Mouse (Mus musculus): ENCODE data around the gene Sorl1. TPM values are rescaled to one million over a fixed set of nuclear protein-coding genes. Genes with fewer than 3 reads are reported as not detected.

The Sorl1 gene
- polyA plus RNA-seq, 1 experiment from 2014 or later = 11.6 TPM

DNA sequence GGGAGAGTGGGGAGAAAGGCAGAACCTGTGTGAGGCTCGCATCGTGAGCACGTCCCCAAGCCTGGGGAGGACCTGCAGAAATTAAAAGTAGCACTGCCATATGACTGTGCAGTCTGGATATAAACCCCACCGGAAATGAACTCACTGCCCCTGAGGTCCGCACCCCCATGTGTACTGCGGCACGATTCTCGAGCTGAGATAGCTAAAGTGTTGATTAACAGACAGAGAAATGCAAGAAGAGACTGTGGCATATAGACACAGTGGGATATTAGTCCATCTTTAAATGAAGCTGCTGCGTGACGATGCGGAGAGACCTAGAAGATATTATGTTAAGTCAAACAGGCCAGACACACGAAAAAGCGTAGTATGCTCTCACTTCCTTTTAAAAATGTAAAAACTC, 38.1 kb downstream of the Sorl1 start:
- Histone ChIP-seq H3K4me1 (peaks cover 6% of the 10 kb centered on the region; the same call in 1 of the 2 replicates), H3K36me3 (peaks cover 10% of the 10 kb centered on the region; the same call in 1 of the 2 replicates), H3K27ac (no peak overlapping the region), H3K4me2 (replicated peaks) (no peak overlapping the region), H3K4me3 (no peak overlapping the region), H3K9me3 (no peaks in the 10 kb centered on the region), H3K27me3 (no peaks in the 10 kb centered on the region), H3K9ac (no peak overlapping the region)
- 94% methylated on average over 13 of the region's 13 CpGs for WGBS
- ATAC-seq (ENCODE audit: insufficient number of reproducible peaks, insufficient read depth, low FRiP score, low TSS enrichment) = no peak

DNA sequence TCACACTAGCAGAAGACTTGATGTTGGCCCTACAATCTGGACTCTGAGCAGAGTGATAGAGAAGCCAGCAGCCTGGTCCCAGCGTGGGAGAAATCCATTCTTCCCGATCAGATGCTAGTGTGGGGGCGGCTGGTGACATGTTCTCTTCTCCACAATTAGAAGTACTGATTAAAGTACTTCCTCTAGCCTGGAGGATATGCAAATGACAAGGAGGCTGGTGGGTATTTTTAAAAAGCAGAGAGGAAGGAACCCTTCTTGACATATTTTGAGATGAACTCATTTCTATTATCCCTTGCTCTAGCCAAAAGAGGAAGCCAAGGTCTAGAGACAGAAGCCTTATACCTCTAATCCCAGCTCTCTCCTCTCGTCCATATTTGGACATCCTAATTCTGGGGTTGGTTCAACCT, 40.4 kb downstream of the Sorl1 start:
- Histone ChIP-seq H3K4me1 (peaks cover 6% of the 10 kb centered on the region; the same call in 1 of the 2 replicates), H3K27ac (no peak overlapping the region), H3K4me3 (no peak overlapping the region), H3K9me3 (no peaks in the 10 kb centered on the region), H3K9ac (no peak overlapping the region), H3K27me3 (no peaks in the 10 kb centered on the region), H3K4me2 (replicated peaks) (no peak overlapping the region), H3K36me3 (no peaks in the 10 kb centered on the region)
- WGBS = 87% methylated on average over 4 of the region's 4 CpGs
- no peak for ATAC-seq (ENCODE audit: insufficient number of reproducible peaks, insufficient read depth, low FRiP score, low TSS enrichment)

DNA sequence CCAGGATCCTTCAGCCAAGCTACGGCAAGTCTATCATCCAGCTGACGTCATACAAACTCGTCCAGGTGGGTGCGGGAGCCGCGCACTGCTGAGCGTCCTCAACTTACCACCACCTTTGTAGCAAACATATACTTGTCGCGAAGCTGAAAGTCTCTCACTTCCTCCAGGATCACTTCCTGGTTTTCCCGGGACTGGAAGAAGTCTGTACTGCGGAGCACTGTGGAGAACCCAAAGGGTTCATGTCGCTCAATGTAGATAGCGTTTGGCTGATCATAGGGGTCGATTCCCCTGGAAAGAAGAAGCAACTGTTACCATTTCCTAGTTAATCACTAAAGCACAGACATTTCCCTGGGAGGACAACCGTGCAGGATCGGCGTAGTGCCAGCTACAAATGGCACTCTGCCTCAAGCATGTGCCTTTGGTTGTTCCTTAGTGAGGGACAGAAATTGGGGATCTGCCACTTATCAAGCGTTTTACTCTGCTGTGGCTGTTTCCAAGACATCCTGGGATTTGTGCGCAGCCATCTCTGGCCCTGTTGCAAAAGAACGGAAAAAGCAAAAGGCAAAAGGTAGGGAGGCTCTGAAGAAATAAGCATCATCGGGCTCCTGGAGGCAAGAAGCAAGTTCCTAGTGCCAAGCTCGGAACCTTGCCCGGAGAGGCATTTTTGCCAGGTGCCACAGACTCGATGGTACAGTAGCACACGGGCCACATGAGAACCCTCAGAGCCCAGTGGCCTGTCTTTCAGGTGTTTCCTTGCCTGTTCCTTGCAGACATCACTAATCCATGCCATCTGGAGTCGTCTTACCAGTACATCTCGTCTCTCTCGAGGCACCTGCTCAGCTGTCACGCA, 42.2 kb downstream of the Sorl1 start:
- Histone ChIP-seq H3K9ac (no peak overlapping the region), H3K36me3 (no peaks in the 10 kb centered on the region), H3K4me2 (replicated peaks) (no peak overlapping the region), H3K4me1 (peaks cover 4% of the 10 kb centered on the region; the same call in 1 of the 2 replicates), H3K4me3 (no peak overlapping the region), H3K9me3 (no peaks in the 10 kb centered on the region), H3K27me3 (no peaks in the 10 kb centered on the region), H3K27ac (no peak overlapping the region)
- 91% methylated on average over 29 of the region's 29 CpGs for WGBS
- ATAC-seq (ENCODE audit: insufficient number of reproducible peaks, insufficient read depth, low FRiP score, low TSS enrichment) = no peak

DNA sequence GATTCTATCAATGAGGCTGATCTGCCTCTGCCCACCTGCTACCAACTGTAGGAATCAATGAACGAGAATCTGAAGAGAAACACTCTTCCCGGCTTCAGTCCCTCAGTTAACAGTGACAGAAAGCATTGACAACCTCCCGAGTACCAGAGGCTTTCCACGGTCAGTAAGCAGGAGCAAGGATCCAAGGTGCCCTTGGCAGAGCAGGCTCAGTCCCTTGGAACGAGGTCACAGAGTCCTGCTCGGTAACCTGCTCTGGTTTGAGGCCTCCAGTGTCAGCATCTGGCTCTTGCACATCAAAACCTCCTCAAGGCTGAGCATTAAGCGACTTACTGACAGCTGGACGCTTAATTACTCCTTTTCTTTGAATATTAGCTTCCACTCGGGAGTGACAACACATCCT, 43.4 kb downstream of the Sorl1 start:
- 82% methylated on average over 9 of the region's 9 CpGs for WGBS
- no peak overlapping the region for H3K4me3 ChIP-seq
- H3K4me2 ChIP-seq (replicated peaks) = no peak overlapping the region
- H3K36me3 ChIP-seq = no peaks in the 10 kb centered on the region
- no peaks in the 10 kb centered on the region for H3K9me3 ChIP-seq
- peaks cover 4% of the 10 kb centered on the region; the same call in 1 of the 2 replicates for H3K4me1 ChIP-seq
- H3K27me3 ChIP-seq = no peaks in the 10 kb centered on the region
- H3K27ac ChIP-seq = no peak overlapping the region
- no peak overlapping the region for H3K9ac ChIP-seq
- no peak for ATAC-seq (ENCODE audit: insufficient number of reproducible peaks, insufficient read depth, low FRiP score, low TSS enrichment)

DNA sequence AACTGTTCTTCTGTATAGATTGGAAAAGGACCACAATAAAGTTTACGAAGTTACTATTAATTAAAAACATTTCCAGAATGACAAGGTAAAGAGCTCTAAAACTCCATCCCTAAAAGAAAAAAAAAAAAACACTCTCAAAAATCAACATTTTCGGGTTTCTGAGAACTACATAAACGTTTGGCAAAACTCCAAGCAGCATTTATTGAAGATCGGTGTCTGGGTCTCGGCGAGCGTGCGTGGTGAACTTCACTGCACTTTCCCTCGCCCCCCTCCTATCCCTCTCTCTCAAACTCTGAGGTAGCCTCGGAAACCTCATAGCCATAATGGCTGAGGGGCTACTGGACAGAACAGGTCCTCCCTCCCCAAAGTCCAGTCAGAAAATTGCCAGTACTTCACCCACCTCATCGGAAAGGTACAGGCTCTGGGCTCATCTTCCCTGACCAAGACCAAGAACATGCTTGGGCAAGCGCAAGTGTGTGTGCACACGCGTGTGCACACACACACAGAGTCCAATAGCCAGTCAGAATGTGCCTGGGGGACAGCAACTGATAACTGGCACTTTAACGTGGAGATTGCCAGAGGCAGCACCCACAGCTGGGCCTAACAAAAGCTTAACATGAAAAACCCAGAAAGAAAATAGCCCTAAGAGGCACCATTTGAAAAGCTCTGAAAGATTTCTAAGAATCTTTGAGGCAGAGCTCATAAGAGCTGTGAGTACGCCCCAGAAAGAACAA, 46.8 kb downstream of the Sorl1 start:
- Histone ChIP-seq H3K9ac (no peak overlapping the region), H3K27me3 (no peaks in the 10 kb centered on the region), H3K4me3 (no peak overlapping the region), H3K36me3 (no peaks in the 10 kb centered on the region), H3K27ac (no peak overlapping the region), H3K4me2 (replicated peaks) (no peak overlapping the region), H3K4me1 (peaks cover 4% of the 10 kb centered on the region; the same call in 1 of the 2 replicates), H3K9me3 (no peaks in the 10 kb centered on the region)
- 79% methylated on average over 16 of the region's 16 CpGs for WGBS
- no peak for ATAC-seq (ENCODE audit: insufficient number of reproducible peaks, insufficient read depth, low FRiP score, low TSS enrichment)

DNA sequence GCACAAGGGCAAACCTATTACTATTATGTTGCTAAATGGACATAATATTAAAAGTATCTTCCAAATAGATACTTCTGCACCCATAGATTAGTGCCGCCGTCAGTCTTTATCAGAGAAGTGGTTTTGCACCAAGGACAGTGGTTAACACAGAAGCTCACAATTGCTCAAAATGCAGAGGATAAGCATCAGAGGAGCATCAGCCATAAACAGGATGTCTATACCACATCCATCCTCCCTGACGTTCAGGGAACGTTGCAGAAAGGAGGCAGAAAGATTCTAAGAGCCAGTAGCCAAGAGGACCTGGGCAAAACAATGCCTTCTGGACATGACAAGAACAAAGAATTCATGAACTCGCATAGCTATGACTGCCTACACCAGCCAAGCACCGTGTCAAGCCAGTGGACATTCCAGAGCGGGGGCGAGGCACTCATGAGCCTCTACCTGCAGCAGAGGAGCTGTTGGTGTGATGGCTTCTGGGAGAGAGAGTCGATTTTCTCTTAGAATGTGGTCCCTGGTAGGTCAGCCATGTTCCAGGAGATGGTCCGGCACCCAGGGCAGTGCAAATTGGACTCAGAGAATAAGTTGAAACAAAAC, 47.7 kb downstream of the Sorl1 start:
- Histone ChIP-seq H3K4me3 (no peak overlapping the region), H3K27me3 (no peaks in the 10 kb centered on the region), H3K4me1 (peaks cover 4% of the 10 kb centered on the region; the same call in 1 of the 2 replicates), H3K4me2 (replicated peaks) (no peak overlapping the region), H3K9me3 (no peaks in the 10 kb centered on the region), H3K27ac (no peak overlapping the region), H3K36me3 (no peaks in the 10 kb centered on the region), H3K9ac (no peak overlapping the region)
- WGBS = 89% methylated on average over 10 of the region's 10 CpGs
- no peak for ATAC-seq (ENCODE audit: insufficient number of reproducible peaks, insufficient read depth, low FRiP score, low TSS enrichment)

DNA sequence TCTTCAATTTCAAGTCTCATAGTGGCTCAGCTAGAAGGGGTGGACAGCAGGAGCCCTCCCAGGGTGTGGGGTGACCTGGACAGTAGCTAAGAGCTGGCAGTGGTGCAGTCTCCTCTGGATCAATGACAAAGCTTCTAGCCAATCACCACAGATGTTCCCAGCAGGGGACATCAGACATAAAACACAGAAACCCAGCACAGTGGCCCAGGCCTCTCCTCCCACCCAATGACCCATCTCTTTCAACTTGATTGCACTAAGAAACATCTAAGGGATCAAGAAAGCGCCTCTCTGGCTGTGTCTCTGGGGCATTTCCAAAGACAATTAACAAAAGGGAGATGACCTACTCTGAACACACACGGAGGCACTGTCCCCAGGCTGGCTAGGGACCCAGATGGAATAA, 48.9 kb downstream of the Sorl1 start:
- 47% methylated on average over 2 of the region's 2 CpGs for WGBS
- Histone ChIP-seq H3K27ac (no peak overlapping the region), H3K36me3 (no peaks in the 10 kb centered on the region), H3K4me1 (peaks cover 4% of the 10 kb centered on the region; the same call in 1 of the 2 replicates), H3K9me3 (no peaks in the 10 kb centered on the region), H3K9ac (no peak overlapping the region), H3K4me2 (replicated peaks) (no peak overlapping the region), H3K27me3 (no peaks in the 10 kb centered on the region), H3K4me3 (no peak overlapping the region)
- no peak for ATAC-seq (ENCODE audit: insufficient number of reproducible peaks, insufficient read depth, low FRiP score, low TSS enrichment)

DNA sequence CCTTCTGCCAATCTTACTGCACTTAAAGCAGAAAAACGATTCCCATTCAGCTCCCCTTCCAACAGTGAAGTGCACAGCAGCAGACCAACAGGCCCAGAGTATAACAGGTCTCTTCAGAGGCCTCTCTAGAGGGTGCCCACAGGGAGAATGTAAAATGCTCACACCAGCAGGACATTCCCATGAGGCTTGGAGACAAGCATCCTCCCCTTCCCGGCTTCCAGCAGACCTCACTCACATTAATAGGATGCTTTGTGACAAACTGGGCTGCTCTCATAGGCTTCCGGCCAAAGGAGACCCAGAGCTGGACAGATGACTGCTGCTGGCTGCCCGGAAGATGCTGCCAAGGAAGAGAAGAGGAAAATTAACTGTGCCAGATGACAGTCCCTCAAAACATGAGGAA, 52.1 kb downstream of the Sorl1 start:
- Histone ChIP-seq H3K27me3 (no peaks in the 10 kb centered on the region), H3K4me1 (no peaks in the 10 kb centered on the region), H3K4me2 (replicated peaks) (no peak overlapping the region), H3K36me3 (no peaks in the 10 kb centered on the region), H3K4me3 (no peak overlapping the region), H3K27ac (no peak overlapping the region), H3K9me3 (no peaks in the 10 kb centered on the region), H3K9ac (no peak overlapping the region)
- 62% methylated on average over 4 of the region's 4 CpGs for WGBS
- ATAC-seq (ENCODE audit: insufficient number of reproducible peaks, insufficient read depth, low FRiP score, low TSS enrichment) = no peak

DNA sequence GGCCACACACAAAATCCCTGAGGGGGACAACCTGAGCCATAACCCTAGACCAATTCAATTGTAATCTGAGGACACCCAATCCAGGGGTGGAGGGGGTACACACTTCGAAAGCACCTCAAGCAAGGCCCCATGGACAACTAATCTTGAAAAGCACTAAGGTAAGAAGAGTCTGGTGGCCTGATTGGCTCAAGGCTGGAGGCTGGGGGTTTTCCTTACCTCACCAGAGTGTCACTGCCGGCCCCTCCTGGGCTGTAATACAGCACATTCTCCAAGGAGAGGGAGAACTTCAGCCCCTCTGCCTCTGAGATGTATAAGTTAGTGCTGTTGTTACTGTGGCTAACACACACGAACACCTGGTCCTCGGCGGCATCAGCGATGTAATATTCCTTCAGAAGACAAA, 53.2 kb downstream of the Sorl1 start:
- no peaks in the 10 kb centered on the region for H3K4me1 ChIP-seq
- H3K4me2 ChIP-seq (replicated peaks) = no peak overlapping the region
- no peaks in the 10 kb centered on the region for H3K27me3 ChIP-seq
- no peak for ATAC-seq (ENCODE audit: insufficient number of reproducible peaks, insufficient read depth, low FRiP score, low TSS enrichment)
- H3K9ac ChIP-seq = no peak overlapping the region
- no peaks in the 10 kb centered on the region for H3K9me3 ChIP-seq
- H3K4me3 ChIP-seq = no peak overlapping the region
- 87% methylated on average over 6 of the region's 6 CpGs for WGBS
- H3K27ac ChIP-seq = no peak overlapping the region
- H3K36me3 ChIP-seq = no peaks in the 10 kb centered on the region

DNA sequence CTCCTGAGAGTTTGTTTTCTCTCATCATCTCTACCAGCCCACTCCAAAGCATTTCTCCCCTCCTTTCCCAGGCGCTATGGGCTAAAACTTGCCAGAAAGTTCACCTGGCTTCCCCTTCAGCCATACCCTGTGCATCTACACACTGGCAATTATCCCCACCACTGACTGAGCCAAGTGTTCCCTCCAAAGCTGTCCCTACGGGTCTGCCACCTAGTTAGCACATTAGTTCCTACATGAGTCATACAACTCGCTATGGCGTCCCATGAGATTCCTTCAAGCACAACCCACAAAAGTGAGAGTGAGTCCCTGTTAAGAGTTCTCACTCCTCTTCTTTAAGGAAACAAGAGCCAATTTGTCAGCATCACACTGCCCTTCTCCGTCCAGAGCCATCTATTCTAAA, 54.6 kb downstream of the Sorl1 start:
- Histone ChIP-seq H3K27ac (no peak overlapping the region), H3K9ac (no peak overlapping the region), H3K4me1 (no peaks in the 10 kb centered on the region), H3K4me2 (replicated peaks) (no peak overlapping the region), H3K4me3 (no peak overlapping the region), H3K27me3 (no peaks in the 10 kb centered on the region), H3K9me3 (no peaks in the 10 kb centered on the region), H3K36me3 (no peaks in the 10 kb centered on the region)
- whole genome bisulfite sequencing = 91% methylated on average over 5 of the region's 5 CpGs
- ATAC-seq (ENCODE audit: insufficient number of reproducible peaks, insufficient read depth, low FRiP score, low TSS enrichment) = no peak

DNA sequence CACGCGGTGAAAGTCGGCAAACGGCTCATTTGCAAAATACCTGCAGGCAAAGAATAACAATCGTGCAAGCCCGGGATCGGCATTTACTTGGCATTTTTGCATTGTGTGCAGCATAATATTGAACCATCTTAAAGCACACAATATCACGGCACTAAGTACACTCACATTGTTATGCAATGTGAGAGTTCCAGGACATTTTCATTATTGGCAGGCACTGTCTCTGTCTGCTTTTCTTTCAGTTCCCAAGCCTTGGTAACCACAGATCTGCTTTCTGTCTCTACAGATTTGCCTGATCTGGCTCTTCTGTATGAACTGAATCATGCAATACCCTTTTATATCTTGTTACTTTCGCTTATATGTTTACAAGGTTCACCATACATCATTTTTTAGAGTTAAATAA, 56.1 kb downstream of the Sorl1 start:
- Histone ChIP-seq H3K4me1 (peaks cover 10% of the 10 kb centered on the region; the same call in 1 of the 2 replicates), H3K9me3 (no peaks in the 10 kb centered on the region), H3K27ac (no peak overlapping the region), H3K4me2 (replicated peaks) (no peak overlapping the region), H3K4me3 (no peak overlapping the region), H3K27me3 (no peaks in the 10 kb centered on the region), H3K9ac (no peak overlapping the region), H3K36me3 (no peaks in the 10 kb centered on the region)
- WGBS = 72% methylated on average over 9 of the region's 9 CpGs
- ATAC-seq (ENCODE audit: insufficient number of reproducible peaks, insufficient read depth, low FRiP score, low TSS enrichment) = no peak

All from embryonic facial prominence, embryonic 12.5 days (tissue).